ENCODE assay signal across 19 mouse cellular contexts in the genomic region with DNA sequence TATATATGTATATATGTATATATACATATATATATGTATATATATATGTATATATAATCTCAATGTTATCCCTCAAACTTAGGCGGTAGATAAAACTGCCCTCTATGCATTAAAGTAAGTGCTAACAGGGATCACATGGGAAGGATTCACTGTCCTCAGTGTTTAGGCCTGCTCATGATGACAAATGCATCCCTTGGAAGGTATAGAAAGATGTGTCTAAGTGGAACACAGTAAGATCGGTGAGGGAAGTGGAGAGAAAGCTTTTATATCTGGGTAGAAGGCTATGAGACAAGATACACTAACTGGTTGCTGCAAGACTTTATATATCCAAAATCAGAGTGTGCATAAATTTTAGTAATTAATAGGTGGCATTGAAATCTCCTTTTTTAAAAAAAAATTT.
DNase-seq lines count a peak whose midpoint lies in the region; ATAC-seq and TF ChIP-seq lines count a peak whose summit lies in the region.
"Had no signal": no experiment of that assay in that cellular context is flagged by ENCODE, and none has a peak within 500 bp of the region (broad histone marks: within the 10 kb centered on the region; RNA-seq: fewer than 3 reads in every experiment).

No protein-coding gene starts in this region.

- no peaks in the 10 kb centered on the region for H3K36me3 ChIP-seq in hindbrain, embryonic 10.5 days
- H3K36me3 ChIP-seq in hindbrain, embryonic 16.5 days (ENCODE audit: control insufficient read depth, insufficient read depth, low read length) = no peaks in the 10 kb centered on the region
- no peaks in the 10 kb centered on the region for H3K36me3 ChIP-seq in midbrain, embryonic 13.5 days
- no peaks in the 10 kb centered on the region for H3K36me3 ChIP-seq in midbrain, embryonic 15.5 days (replicated peaks)
- H3K36me3 ChIP-seq in stomach, embryonic 14.5 days (ENCODE audit: control insufficient read depth, insufficient read depth, low read length) = no peaks in the 10 kb centered on the region
- no peaks in the 10 kb centered on the region for H3K36me3 ChIP-seq in stomach, postnatal 0 days (ENCODE audit: control insufficient read depth, insufficient read depth, low read length)
- H3K36me3 ChIP-seq: embryonic facial prominence, embryonic 13.5 days; forebrain, embryonic 12.5 days; heart, embryonic 12.5 days; hindbrain, embryonic 15.5 days had no signal

- H3K27ac ChIP-seq in hindbrain, embryonic 10.5 days = peak overlapping the region; percentile 17
- H3K27ac ChIP-seq in hindbrain, embryonic 16.5 days (ENCODE audit: low read depth, low read length) = no peak overlapping the region
- 0 out of 2 replicates have a peak overlapping the region, but pooled peaks have one; percentile 39 for H3K27ac ChIP-seq in midbrain, embryonic 13.5 days
- H3K27ac ChIP-seq in midbrain, embryonic 15.5 days = no peak overlapping the region
- H3K27ac ChIP-seq in stomach, embryonic 14.5 days (ENCODE audit: low read length) = no peak overlapping the region; the same call in 1 of the 2 replicates
- no peak overlapping the region for H3K27ac ChIP-seq in stomach, postnatal 0 days (replicated peaks)
- H3K27ac ChIP-seq: embryonic facial prominence, embryonic 13.5 days; gastrocnemius, adult 2 months; hindbrain, embryonic 15.5 days had no signal

- H3K4me3 ChIP-seq in hindbrain, embryonic 10.5 days = no peak overlapping the region
- no peak overlapping the region for H3K4me3 ChIP-seq in hindbrain, embryonic 16.5 days (ENCODE audit: low read length)
- no peak overlapping the region for H3K4me3 ChIP-seq in midbrain, embryonic 13.5 days (replicated peaks)
- H3K4me3 ChIP-seq in midbrain, embryonic 15.5 days = no peak overlapping the region
- no peak overlapping the region for H3K4me3 ChIP-seq in stomach, embryonic 14.5 days (ENCODE audit: low read depth, low read length)
- H3K4me3 ChIP-seq in stomach, postnatal 0 days (ENCODE audit: low read depth, low read length) = no peak overlapping the region
- H3K4me3 ChIP-seq: embryonic facial prominence, embryonic 13.5 days; forebrain, embryonic 12.5 days; gastrocnemius, adult 2 months; heart, embryonic 12.5 days; hindbrain, embryonic 15.5 days had no signal

- ATAC-seq in hindbrain, embryonic 16.5 days = no peak
- ATAC-seq in midbrain, embryonic 13.5 days = peak; percentile 53; the same call in 1 of the 2 replicates
- no peak for ATAC-seq in midbrain, embryonic 15.5 days (replicated peaks)
- ATAC-seq in stomach, embryonic 14.5 days (ENCODE audit: insufficient number of reproducible peaks, insufficient read depth, low FRiP score, low read depth) = peak; percentile 10; the same call in 1 of the 2 replicates
- ATAC-seq in stomach, postnatal 0 days (ENCODE audit: low FRiP score, low TSS enrichment) = no peak
- ATAC-seq: activated CD4-positive, CD25-positive, alpha-beta regulatory T cell, adult 4 months; Patski had no signal

- DNase-seq in hindbrain, embryonic 10.5 days (ENCODE audit: low spot score) = no peak
- DNase-seq in stomach, postnatal 0 days (ENCODE audit: low spot score) = no peak
- DNase-seq in thymus, postnatal 36 days = no peak
- DNase-seq: adrenal gland, postnatal 25 days; cerebellum, adult 18-20 months; cerebellum, adult 9-11 months; cerebellum, postnatal 36 days; gastrocnemius, adult 2 months; gastrocnemius, postnatal 25 days had no signal

- 81% methylated on average over 2 of the region's 2 CpGs for WGBS in hindbrain, embryonic 10.5 days
- WGBS in hindbrain, embryonic 16.5 days = 46% methylated on average over 2 of the region's 2 CpGs
- 68% methylated on average over 2 of the region's 2 CpGs for WGBS in midbrain, embryonic 13.5 days
- 64% methylated on average over 2 of the region's 2 CpGs for WGBS in midbrain, embryonic 15.5 days
- WGBS in stomach, embryonic 14.5 days = 68% methylated on average over 2 of the region's 2 CpGs
- WGBS in stomach, postnatal 0 days = 76% methylated on average over 2 of the region's 2 CpGs

- H3K9me3 ChIP-seq in hindbrain, embryonic 10.5 days = no peaks in the 10 kb centered on the region
- H3K9me3 ChIP-seq in hindbrain, embryonic 16.5 days (ENCODE audit: control insufficient read depth, low read length) = no peaks in the 10 kb centered on the region
- H3K9me3 ChIP-seq in midbrain, embryonic 13.5 days = no peaks in the 10 kb centered on the region
- no peaks in the 10 kb centered on the region for H3K9me3 ChIP-seq in midbrain, embryonic 15.5 days
- H3K9me3 ChIP-seq in stomach, embryonic 14.5 days (ENCODE audit: control insufficient read depth, low read depth, low read length) = no peaks in the 10 kb centered on the region
- H3K9me3 ChIP-seq in stomach, postnatal 0 days (ENCODE audit: control insufficient read depth, low read length) = no peaks in the 10 kb centered on the region
- H3K9me3 ChIP-seq: embryonic facial prominence, embryonic 13.5 days; forebrain, embryonic 12.5 days; heart, embryonic 12.5 days; hindbrain, embryonic 15.5 days had no signal

- no peak for TF ChIP-seq CTCF in stomach, postnatal 0 days (IDR thresholded peaks at IDR 0.05; ENCODE audit: low read depth)

- no peak for TF ChIP-seq EP300 in stomach, postnatal 0 days (optimal IDR thresholded peaks at IDR 0.05)

- H3K4me1 ChIP-seq in hindbrain, embryonic 10.5 days (replicated peaks) = peaks cover 29% of the 10 kb centered on the region
- no peaks in the 10 kb centered on the region; the same call in none of the 2 replicates for H3K4me1 ChIP-seq in hindbrain, embryonic 16.5 days (ENCODE audit: control insufficient read depth, insufficient read depth, low read depth, low read length)
- H3K4me1 ChIP-seq in midbrain, embryonic 13.5 days (replicated peaks) = peaks cover 10% of the 10 kb centered on the region
- H3K4me1 ChIP-seq in midbrain, embryonic 15.5 days = peaks cover 9% of the 10 kb centered on the region
- H3K4me1 ChIP-seq in stomach, embryonic 14.5 days (ENCODE audit: control insufficient read depth, insufficient read depth, low read length) = no peaks in the 10 kb centered on the region
- H3K4me1 ChIP-seq in stomach, postnatal 0 days (replicated peaks; ENCODE audit: control insufficient read depth, insufficient read depth) = no peaks in the 10 kb centered on the region
- H3K4me1 ChIP-seq: embryonic facial prominence, embryonic 13.5 days; heart, embryonic 12.5 days had no signal

- no peak overlapping the region for H3K4me2 ChIP-seq in hindbrain, embryonic 16.5 days (ENCODE audit: low read length)
- H3K4me2 ChIP-seq in midbrain, embryonic 13.5 days (replicated peaks) = no peak overlapping the region
- no peak overlapping the region for H3K4me2 ChIP-seq in midbrain, embryonic 15.5 days
- no peak overlapping the region for H3K4me2 ChIP-seq in stomach, embryonic 14.5 days (replicated peaks; ENCODE audit: low read depth, low read length)
- no peak overlapping the region for H3K4me2 ChIP-seq in stomach, postnatal 0 days (replicated peaks; ENCODE audit: low read depth)
- H3K4me2 ChIP-seq: embryonic facial prominence, embryonic 13.5 days; forebrain, embryonic 12.5 days; heart, embryonic 12.5 days had no signal

- H3K9ac ChIP-seq in hindbrain, embryonic 16.5 days (ENCODE audit: low read depth, low read length) = no peak overlapping the region
- no peak overlapping the region for H3K9ac ChIP-seq in midbrain, embryonic 13.5 days (replicated peaks)
- no peak overlapping the region for H3K9ac ChIP-seq in midbrain, embryonic 15.5 days
- no peak overlapping the region for H3K9ac ChIP-seq in stomach, embryonic 14.5 days (replicated peaks; ENCODE audit: low read depth, low read length)
- H3K9ac ChIP-seq in stomach, postnatal 0 days (ENCODE audit: low read length) = no peak overlapping the region
- H3K9ac ChIP-seq: embryonic facial prominence, embryonic 13.5 days; forebrain, embryonic 12.5 days; heart, embryonic 12.5 days; hindbrain, embryonic 15.5 days had no signal

- H3K27me3 ChIP-seq in hindbrain, embryonic 10.5 days (ENCODE audit: insufficient read depth, poor library complexity, severe bottlenecking) = no peaks in the 10 kb centered on the region
- no peaks in the 10 kb centered on the region for H3K27me3 ChIP-seq in hindbrain, embryonic 16.5 days (replicated peaks; ENCODE audit: control insufficient read depth, insufficient read depth, low read length)
- H3K27me3 ChIP-seq in midbrain, embryonic 13.5 days = no peaks in the 10 kb centered on the region
- no peaks in the 10 kb centered on the region for H3K27me3 ChIP-seq in midbrain, embryonic 15.5 days (replicated peaks)
- H3K27me3 ChIP-seq in stomach, embryonic 14.5 days (ENCODE audit: control insufficient read depth, insufficient read depth, low read length) = no peaks in the 10 kb centered on the region
- H3K27me3 ChIP-seq in stomach, postnatal 0 days (ENCODE audit: control insufficient read depth, insufficient read depth, low read length) = no peaks in the 10 kb centered on the region
- H3K27me3 ChIP-seq: embryonic facial prominence, embryonic 13.5 days; forebrain, embryonic 12.5 days; heart, embryonic 12.5 days; hindbrain, embryonic 15.5 days; Patski had no signal

Comparison
In these comparisons a context has a peak if more than half of its experiments do, and no peak if none do; other contexts are left out.
1. H3K27ac ChIP-seq: peak in hindbrain, embryonic 10.5 days (single experiment) and midbrain, embryonic 13.5 days (single experiment); none in hindbrain, embryonic 16.5 days (single experiment), midbrain, embryonic 15.5 days (single experiment), stomach, embryonic 14.5 days (single experiment) and stomach, postnatal 0 days (single experiment).
2. ATAC-seq: peak in midbrain, embryonic 13.5 days (single experiment) and stomach, embryonic 14.5 days (single experiment); none in hindbrain, embryonic 16.5 days (single experiment), midbrain, embryonic 15.5 days (single experiment) and stomach, postnatal 0 days (single experiment).